Mouse (Mus musculus) hindbrain, embryonic 15.5 days (tissue): Measurements from ENCODE around the gene Ppp1r37. TPM values are rescaled to one million over a fixed set of nuclear protein-coding genes. Genes with fewer than 3 reads are reported as not detected.
A peak's percentile ranks its signal among the peaks of the same experiment; 100 is the strongest.

ENCODE experiments used
- ATAC-seq: fragments of 200-750 bp; cut with Nextera tagmentation; 2 replicates; pipeline ENCODE4 v1.8.0; 2017; ENCODE audit warnings: low read depth, moderate number of reproducible peaks, moderate TSS enrichment; ENCODE audit not compliant: low FRiP score
- H3K27ac ChIP-seq: fragments of 300-500 bp; sonication (generic); replicated peaks from 2 replicates; pipeline ENCODE4 v1.5.1; 2015; ENCODE audit warnings: mild to moderate bottlenecking, inconsistent platforms
- H3K27me3 ChIP-seq: fragments of 300-500 bp; sonication (generic); 2 replicates; pipeline ENCODE4 v1.6.1; 2015; ENCODE audit warnings: control low read depth, inconsistent platforms
- H3K36me3 ChIP-seq: fragments of 300-500 bp; sonication (generic); 2 replicates; pipeline ENCODE4 v1.6.1; 2015; ENCODE audit warnings: control low read depth, inconsistent platforms
- H3K4me1 ChIP-seq: fragments of 300-500 bp; sonication (generic); replicated peaks from 2 replicates; pipeline ENCODE4 v1.6.1; 2015; ENCODE audit warnings: control low read depth, inconsistent platforms
- H3K4me2 ChIP-seq: fragments of 300-500 bp; sonication (generic); 2 replicates; pipeline ENCODE4 v1.6.1; 2015; ENCODE audit warnings: moderate library complexity, mild to moderate bottlenecking, inconsistent platforms
- H3K4me3 ChIP-seq: fragments of 300-500 bp; sonication (generic); 2 replicates; pipeline ENCODE4 v1.5.1; 2015; ENCODE audit warnings: mild to moderate bottlenecking, inconsistent platforms
- H3K9ac ChIP-seq: fragments of 300-500 bp; sonication (generic); 2 replicates; pipeline ENCODE4 v1.6.1; 2015; ENCODE audit warnings: inconsistent platforms
- H3K9me3 ChIP-seq: fragments of 300-500 bp; sonication (generic); 2 replicates; pipeline ENCODE4 v1.6.1; 2016; ENCODE audit warnings: control low read depth, inconsistent platforms
- WGBS: fragments of 180-500 bp; shearing (Covaris S2); methylation state at CpG from one replicate; pipeline ENCODE4 v1.1.7; 2015; 5-methylcytosine and 5-hydroxymethylcytosine counted together
- polyA plus RNA-seq: library from polyadenylated mRNA; unstranded; fragments of >200 nt; fragmentation: Nextera tagmentation; extraction: Ambion mirVana; gene quantifications from 2 replicates; pipeline ENCODE4 v1.2.1, GENCODE M21; 2015

The Ppp1r37 gene
- polyA plus RNA-seq, 1 experiment from 2014 or later, result 46.6 TPM

GRCm38 (mm10) chr7:19586269-19586668 is 23.4 kb upstream of the Ppp1r37 start:
- H3K36me3 ChIP-seq, result peaks cover 90% of the 10 kb centered on the region
- H3K9ac ChIP-seq, result no peak overlapping the region
- no peaks in the 10 kb centered on the region for H3K4me1 ChIP-seq
- no peaks in the 10 kb centered on the region for H3K9me3 ChIP-seq
- H3K27ac ChIP-seq, result no peak overlapping the region
- no peak for ATAC-seq
- 78% methylated on average over 46 of the region's 46 CpGs for WGBS
- no peak overlapping the region for H3K4me3 ChIP-seq
- H3K27me3 ChIP-seq, result no peaks in the 10 kb centered on the region
- no peak overlapping the region for H3K4me2 ChIP-seq

- no peak overlapping the region for H3K27ac ChIP-seq
- 89% methylated on average over 8 of the region's 8 CpGs for WGBS
- no peak overlapping the region for H3K9ac ChIP-seq
- H3K9me3 ChIP-seq, result no peaks in the 10 kb centered on the region
- no peak overlapping the region for H3K4me3 ChIP-seq
- peaks cover 11% of the 10 kb centered on the region for H3K4me1 ChIP-seq
- ATAC-seq, result no peak
- no peak overlapping the region for H3K4me2 ChIP-seq
- peaks cover 30% of the 10 kb centered on the region for H3K27me3 ChIP-seq
- H3K36me3 ChIP-seq, result peaks cover 49% of the 10 kb centered on the region
Observed at GRCm38 (mm10) chr7:19580634-19581033, 17.8 kb upstream of the Ppp1r37 start.

- no peak for ATAC-seq
- 79% methylated on average over 10 of the region's 10 CpGs for WGBS
- peaks cover 41% of the 10 kb centered on the region for H3K36me3 ChIP-seq
Observed at GRCm38 (mm10) chr7:19579751-19580150, 16.9 kb upstream of the Ppp1r37 start.

GRCm38 (mm10) chr7:19578436-19578835 is 15.6 kb upstream of the Ppp1r37 start:
- no peak overlapping the region for H3K4me3 ChIP-seq
- peaks cover 38% of the 10 kb centered on the region for H3K27me3 ChIP-seq
- H3K27ac ChIP-seq, result no peak overlapping the region
- H3K36me3 ChIP-seq, result peaks cover 28% of the 10 kb centered on the region
- WGBS, result 62% methylated on average over 4 of the region's 4 CpGs
- H3K9me3 ChIP-seq, result no peaks in the 10 kb centered on the region
- no peak overlapping the region for H3K4me2 ChIP-seq
- H3K9ac ChIP-seq, result no peak overlapping the region
- no peak for ATAC-seq
- H3K4me1 ChIP-seq, result peaks cover 19% of the 10 kb centered on the region

More at GRCm38 (mm10) chr7:19579751-19580150, 16.9 kb upstream of the Ppp1r37 start:
- peaks cover 11% of the 10 kb centered on the region for H3K4me1 ChIP-seq
- H3K4me3 ChIP-seq, result no peak overlapping the region
- peaks cover 38% of the 10 kb centered on the region for H3K27me3 ChIP-seq
- no peak overlapping the region for H3K9ac ChIP-seq
- no peak overlapping the region for H3K27ac ChIP-seq
- H3K4me2 ChIP-seq, result no peak overlapping the region
- H3K9me3 ChIP-seq, result no peaks in the 10 kb centered on the region

GRCm38 (mm10) chr7:19577877-19578414 is 15.1 kb upstream of the Ppp1r37 start:
- no peak for ATAC-seq
- H3K4me3 ChIP-seq, result peak overlapping the region; percentile 30; the same call in 1 of the 2 replicates

GRCm38 (mm10) chr7:19577141-19577852 is 14.4 kb upstream of the Ppp1r37 start, which contains the start of the genes Zfp296 and Gemin7:
Gene Zfp296, plus strand, starts transcription at chr7:19577287.
Gene Gemin7, minus strand, starts transcription at chr7:19577595.
- Histone ChIP-seq H3K9ac (no peak within 1 kb of the TSS; the same call in 1 of the 2 replicates), H3K9me3 (no peaks in the 10 kb centered on the region), H3K27ac (no peak within 1 kb of the TSS), H3K4me2 (peak within 1 kb of the TSS; percentile 59), H3K36me3 (peaks cover 21% of the 10 kb centered on the region), H3K27me3 (peaks cover 38% of the 10 kb centered on the region), H3K4me1 (peaks cover 25% of the 10 kb centered on the region), H3K4me3 (peak within 1 kb of the TSS; percentile 30)
- WGBS, result under 1% methylated on average over 47 of the region's 56 CpGs
- no peak for ATAC-seq

More at GRCm38 (mm10) chr7:19577877-19578414, 15.1 kb upstream of the Ppp1r37 start:
- no peak overlapping the region; the same call in 1 of the 2 replicates for H3K9ac ChIP-seq
- peaks cover 38% of the 10 kb centered on the region for H3K27me3 ChIP-seq
- no peaks in the 10 kb centered on the region for H3K9me3 ChIP-seq
- no peak overlapping the region for H3K27ac ChIP-seq
- WGBS, result 25% methylated on average over 10 of the region's 10 CpGs
- H3K36me3 ChIP-seq, result peaks cover 25% of the 10 kb centered on the region
- H3K4me1 ChIP-seq, result peaks cover 19% of the 10 kb centered on the region
- peak overlapping the region; percentile 59 for H3K4me2 ChIP-seq

- WGBS, result 55% methylated on average over 3 of the region's 3 CpGs
- no peaks in the 10 kb centered on the region for H3K9me3 ChIP-seq
- H3K4me1 ChIP-seq, result peaks cover 37% of the 10 kb centered on the region
- peaks cover 38% of the 10 kb centered on the region for H3K27me3 ChIP-seq
- no peak overlapping the region for H3K9ac ChIP-seq
- no peak for ATAC-seq
- H3K4me3 ChIP-seq, result no peak overlapping the region
- H3K27ac ChIP-seq, result no peak overlapping the region
- peaks cover 5% of the 10 kb centered on the region; the same call in 1 of the 2 replicates for H3K36me3 ChIP-seq
- H3K4me2 ChIP-seq, result no peak overlapping the region
Observed at GRCm38 (mm10) chr7:19575559-19575958, 12.7 kb upstream of the Ppp1r37 start.

- H3K36me3 ChIP-seq, result peaks cover 4% of the 10 kb centered on the region; the same call in 1 of the 2 replicates
- H3K9ac ChIP-seq, result peak overlapping the region; percentile 78
- ATAC-seq, result no peak
- peak overlapping the region; percentile 77 for H3K4me3 ChIP-seq
- H3K4me2 ChIP-seq, result peak overlapping the region; percentile 87
- H3K9me3 ChIP-seq, result no peaks in the 10 kb centered on the region
- H3K27me3 ChIP-seq, result peaks cover 34% of the 10 kb centered on the region
- H3K4me1 ChIP-seq, result peaks cover 37% of the 10 kb centered on the region
- WGBS, result 29% methylated on average over 16 of the region's 16 CpGs
- peak overlapping the region; percentile 74 for H3K27ac ChIP-seq
Observed at GRCm38 (mm10) chr7:19573776-19574140, 10.9 kb upstream of the Ppp1r37 start.

GRCm38 (mm10) chr7:19572926-19573775 is 10.3 kb upstream of the Ppp1r37 start:
- Histone ChIP-seq H3K4me2 (peak overlapping the region; percentile 87), H3K9ac (peak overlapping the region; percentile 78), H3K36me3 (peaks cover 4% of the 10 kb centered on the region; the same call in 1 of the 2 replicates), H3K9me3 (no peaks in the 10 kb centered on the region), H3K4me1 (peaks cover 37% of the 10 kb centered on the region), H3K4me3 (peak overlapping the region; percentile 77), H3K27me3 (peaks cover 28% of the 10 kb centered on the region), H3K27ac (peak overlapping the region; percentile 74)
- ATAC-seq, result peak; percentile 85
- WGBS, result under 1% methylated on average over 53 of the region's 53 CpGs

- 84% methylated on average over 3 of the region's 3 CpGs for WGBS
- no peaks in the 10 kb centered on the region for H3K9me3 ChIP-seq
- no peak overlapping the region for H3K27ac ChIP-seq
- no peak overlapping the region for H3K9ac ChIP-seq
- peaks cover 13% of the 10 kb centered on the region for H3K36me3 ChIP-seq
- ATAC-seq, result no peak
- H3K4me1 ChIP-seq, result peaks cover 27% of the 10 kb centered on the region
- no peaks in the 10 kb centered on the region for H3K27me3 ChIP-seq
- H3K4me2 ChIP-seq, result no peak overlapping the region
- no peak overlapping the region for H3K4me3 ChIP-seq
Observed at GRCm38 (mm10) chr7:19569647-19570046, 6.8 kb upstream of the Ppp1r37 start.

GRCm38 (mm10) chr7:19567426-19567825 is 4.5 kb upstream of the Ppp1r37 start:
- H3K4me3 ChIP-seq, result no peak overlapping the region
- H3K9ac ChIP-seq, result no peak overlapping the region
- H3K9me3 ChIP-seq, result no peaks in the 10 kb centered on the region
- H3K27ac ChIP-seq, result no peak overlapping the region
- no peak for ATAC-seq
- peaks cover 24% of the 10 kb centered on the region for H3K4me1 ChIP-seq
- H3K4me2 ChIP-seq, result no peak overlapping the region
- WGBS, result 95% methylated on average over 8 of the region's 8 CpGs
- peaks cover 20% of the 10 kb centered on the region for H3K36me3 ChIP-seq
- no peaks in the 10 kb centered on the region for H3K27me3 ChIP-seq
